Mouse (Mus musculus): ENCODE results near the gene Rims1.
A peak's percentile ranks its signal among the peaks of the same experiment; 100 is the strongest.

Rims1 gene

GRCm38 (mm10) chr1:22805726-22806625 is at the start of gene Rims1:
TSS of gene Rims1 (minus strand) at chr1:22805994.
- no peak for DNase-seq

- no peak for DNase-seq
Measured at GRCm38 (mm10) chr1:22806626-22807096, 867 bp upstream of the Rims1 start.

- no peak for DNase-seq
Measured at GRCm38 (mm10) chr1:22805025-22805725, 619 bp downstream of the Rims1 start.

- no peak for DNase-seq
Measured at GRCm38 (mm10) chr1:22804148-22804885, 1.5 kb downstream of the Rims1 start.

GRCm38 (mm10) chr1:22803471-22803870 is 2.3 kb downstream of the Rims1 start:
- no peak for DNase-seq

GRCm38 (mm10) chr1:22800276-22800675 is 5.5 kb downstream of the Rims1 start:
- DNase-seq: no peak

- DNase-seq: no peak
Measured at GRCm38 (mm10) chr1:22797091-22797490, 8.7 kb downstream of the Rims1 start.

- no peak for DNase-seq
Measured at GRCm38 (mm10) chr1:22789391-22789909, 16.3 kb downstream of the Rims1 start.

GRCm38 (mm10) chr1:22787616-22788015 is 18.2 kb downstream of the Rims1 start:
- no peak for DNase-seq

- DNase-seq: no peak
Measured at GRCm38 (mm10) chr1:22770530-22771254, 35.1 kb downstream of the Rims1 start.

- DNase-seq: no peak
Measured at GRCm38 (mm10) chr1:22763376-22763775, 42.4 kb downstream of the Rims1 start.

- DNase-seq: no peak
Measured at GRCm38 (mm10) chr1:22762780-22763179, 43.0 kb downstream of the Rims1 start.

GRCm38 (mm10) chr1:22750536-22750935 is 55.3 kb downstream of the Rims1 start:
- DNase-seq: no peak

GRCm38 (mm10) chr1:22744655-22745054 is 61.1 kb downstream of the Rims1 start:
- DNase-seq: no peak

GRCm38 (mm10) chr1:22737491-22737890 is 68.3 kb downstream of the Rims1 start:
- DNase-seq: no peak

GRCm38 (mm10) chr1:22734429-22734828 is 71.4 kb downstream of the Rims1 start:
- no peak for DNase-seq

GRCm38 (mm10) chr1:22733281-22733680 is 72.5 kb downstream of the Rims1 start:
- DNase-seq: no peak

- DNase-seq: no peak
Measured at GRCm38 (mm10) chr1:22728207-22728606, 77.6 kb downstream of the Rims1 start.

- DNase-seq: no peak
Measured at GRCm38 (mm10) chr1:22721706-22722105, 84.1 kb downstream of the Rims1 start.

GRCm38 (mm10) chr1:22720714-22721113 is 85.1 kb downstream of the Rims1 start:
- no peak for DNase-seq

GRCm38 (mm10) chr1:22709461-22709860 is 96.3 kb downstream of the Rims1 start:
- no peak for DNase-seq

GRCm38 (mm10) chr1:22695046-22695445 is 110.7 kb downstream of the Rims1 start:
- peak; percentile 15 for DNase-seq
